Mouse (Mus musculus) right cerebral cortex, postnatal 36 days (tissue): ENCODE measurements around the gene Gm21173.
"Not testable (repeated sequence)": the region's sequence is repeated elsewhere in the genome, so short reads cannot be mapped to it uniquely, and the experiment has no call there.

Experiments
- DNase-seq, 2 experiments: peaks; one replicate each; pipeline ENCODE4 v3.0.0; 2022; ENCODE audit warnings: low spot score in 2 of 2, mixed read lengths in 1 of 2

Gene Gm21173

GRCm38 (mm10) chrY:76761300-76761699, at the start of gene Gm21173:
Gene Gm21173, plus strand, starts transcription at chrY:76761600.
- DNase-seq = not testable (repeated sequence)
